In the genomic region with DNA sequence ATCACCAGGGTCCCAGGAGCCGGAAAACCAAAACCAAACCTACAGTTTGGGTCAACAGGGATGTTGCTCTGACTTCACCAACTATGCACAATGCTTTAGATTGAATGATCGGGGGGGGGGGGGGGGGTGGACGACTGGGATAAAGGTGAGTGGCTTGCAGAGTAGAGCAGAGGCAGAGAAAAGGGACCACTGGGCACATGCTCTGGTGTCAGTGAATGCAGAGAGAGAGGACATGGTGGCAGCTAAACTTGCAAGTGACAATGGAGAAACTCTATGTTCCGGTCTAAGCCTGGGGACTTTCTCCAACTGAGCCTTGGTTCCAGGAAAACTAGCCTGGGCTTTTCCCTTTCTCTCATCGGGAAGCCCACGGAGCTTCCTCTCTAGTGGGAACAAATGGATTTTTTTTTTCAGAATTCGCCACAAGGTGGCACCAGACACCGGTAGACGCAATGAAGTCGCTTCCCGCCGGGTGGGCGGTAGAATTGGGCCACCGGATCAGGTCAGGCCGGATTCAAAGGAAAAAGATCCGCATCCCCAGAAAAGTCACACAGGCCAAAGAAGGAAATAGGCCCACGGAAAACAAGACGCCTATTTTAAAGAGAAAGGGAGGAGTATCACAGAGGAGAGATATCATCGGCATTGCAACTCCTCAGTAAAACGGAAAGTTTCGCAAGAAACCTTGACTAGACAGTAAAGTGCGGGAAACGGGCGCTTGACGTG, we compare ENCODE assay signal across 8 mouse cellular contexts. TPM values are rescaled to one million over a fixed set of nuclear protein-coding genes. Genes with fewer than 3 reads are reported as not detected.
DNase-seq lines count a peak whose midpoint lies in the region; ATAC-seq lines count a peak whose summit lies in the region.

No protein-coding gene starts in this region.

- H3K27me3 ChIP-seq in hindbrain, embryonic 16.5 days (replicated peaks; ENCODE audit: control insufficient read depth, insufficient read depth, low read length): no peaks in the 10 kb centered on the region

- WGBS in hindbrain, embryonic 16.5 days: 7% methylated on average over 24 of the region's 25 CpGs
- WGBS in macrophage (ENCODE audit: missing documents): 6% methylated on average over 23 of the region's 25 CpGs

- peak overlapping the region; percentile 15; the same call in 1 of the 2 replicates for H3K9ac ChIP-seq in hindbrain, embryonic 16.5 days (ENCODE audit: low read depth, low read length)

- peak overlapping the region; percentile 27 for H3K4me3 ChIP-seq in hindbrain, embryonic 16.5 days (ENCODE audit: low read length)
- peak overlapping the region; percentile 47 for H3K4me3 ChIP-seq in macrophage (ENCODE audit: inconsistent target)

- peak overlapping the region; percentile 54 for H3K4me2 ChIP-seq in hindbrain, embryonic 16.5 days (ENCODE audit: low read length)

- DNase-seq in WW6 (ENCODE audit: low read depth, low spot score): peak; percentile 65
- peak; percentile 84 to 91 for DNase-seq in cerebellum, postnatal 36 days
- peak; percentile 88 for DNase-seq in gastrocnemius, adult 18-20 months (ENCODE audit: low spot score)
- peak; percentile 50 for DNase-seq in left cerebral cortex, adult 11 months (ENCODE audit: low spot score)
- DNase-seq in retina, postnatal 7 days (ENCODE audit: low read depth, low spot score): peak; percentile 71
- peak; percentile 60 to 86 for DNase-seq in urinary bladder, postnatal 4 days (ENCODE audit: low spot score in 2 of 2)

- H3K36me3 ChIP-seq in hindbrain, embryonic 16.5 days (ENCODE audit: control insufficient read depth, insufficient read depth, low read length): no peaks in the 10 kb centered on the region
- H3K36me3 ChIP-seq in macrophage (ENCODE audit: inconsistent target): no peaks in the 10 kb centered on the region

- peaks cover 4% of the 10 kb centered on the region; the same call in 1 of the 2 replicates for H3K4me1 ChIP-seq in hindbrain, embryonic 16.5 days (ENCODE audit: control insufficient read depth, insufficient read depth, low read depth, low read length)

- ATAC-seq in hindbrain, embryonic 16.5 days: peak; percentile 44

- H3K79me2 ChIP-seq in macrophage (ENCODE audit: inconsistent target): no peaks in the 10 kb centered on the region

- no peak overlapping the region for H3K27ac ChIP-seq in hindbrain, embryonic 16.5 days (ENCODE audit: low read depth, low read length)
- no peak overlapping the region for H3K27ac ChIP-seq in macrophage

- no peaks in the 10 kb centered on the region for H3K9me3 ChIP-seq in hindbrain, embryonic 16.5 days (ENCODE audit: control insufficient read depth, low read length)

RNA-seq across cellular contexts. Expression of gene Il20rb, which starts 32.5 kb away (rescaled TPM):
- 1 to 10 TPM; 1.1 TPM for total RNA-seq in gastrocnemius, adult 18-20 months (2021)
- polyA plus RNA-seq in hindbrain, embryonic 16.5 days (2015; fragmentation: Nextera tagmentation; extraction: Ambion mirVana): 0.66 and 1.1 TPM in 2 replicates
- total RNA-seq in macrophage (2018; cell fraction: chromatin; rRNA removed): 10 to 100 TPM in 24 of 26 experiments, 1 to 10 TPM in 2; 8.4 to 22.7 (median 15.7) TPM
- total RNA-seq in macrophage (2018; cell fraction: cytosol; rRNA removed): 1 to 10 TPM in 25 of 26 experiments, under 1 TPM in 1; 0.83 to 2.6 (median 1.6) TPM
- total RNA-seq in macrophage (2018; cell fraction: nucleus; rRNA removed): 10 to 100 TPM in 14 of 26 experiments, 1 to 10 TPM in 12; 5.0 to 32.8 (median 10.6) TPM
- 1.2 to 1.4 TPM (median 1.3 TPM) in 3 replicates for polyA plus RNA-seq in macrophage (2018)
